15 mouse cellular contexts compared by ENCODE assay signal in the genomic region with DNA sequence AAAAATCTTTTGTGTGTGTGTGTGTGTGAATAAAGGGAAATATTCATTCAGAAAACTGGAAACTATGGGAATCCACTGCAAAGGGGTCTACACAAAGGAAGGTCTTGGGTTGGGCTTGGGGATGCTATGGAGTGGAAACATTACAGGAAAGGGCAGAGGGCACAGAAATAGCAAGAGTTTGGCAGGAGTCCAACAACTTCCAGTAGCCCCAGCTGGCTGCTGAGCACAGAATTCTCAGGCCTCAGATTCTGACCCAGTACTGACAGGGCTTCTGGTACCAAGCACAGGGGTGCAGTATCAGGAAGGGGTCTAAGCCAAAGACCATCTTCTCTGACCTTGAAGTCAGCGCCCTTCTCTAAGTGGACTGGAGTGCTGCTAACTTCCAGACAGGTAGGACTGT.
DNase-seq lines count a peak whose midpoint lies in the region; ATAC-seq and TF ChIP-seq lines count a peak whose summit lies in the region.
"Had no signal": no experiment of that assay in that cellular context is flagged by ENCODE, and none has a peak within 500 bp of the region (broad histone marks: within the 10 kb centered on the region; RNA-seq: fewer than 3 reads in every experiment).

No protein-coding gene starts in this region.

- no peak for TF ChIP-seq CTCF in hindbrain, postnatal 0 days (IDR thresholded peaks at IDR 0.05; ENCODE audit: low read depth)

- no peak for ATAC-seq in hindbrain, postnatal 0 days
- no peak for ATAC-seq in hindbrain, embryonic 14.5 days (ENCODE audit: low FRiP score)
- ATAC-seq in midbrain, embryonic 11.5 days (ENCODE audit: low FRiP score) = no peak
- ATAC-seq in midbrain, embryonic 15.5 days (replicated peaks) = no peak
- ATAC-seq: CD4-positive, CD25-positive, alpha-beta regulatory T cell, adult 4 months; hindbrain, embryonic 16.5 days had no signal

- H3K4me1 ChIP-seq in hindbrain, postnatal 0 days (ENCODE audit: insufficient read depth, low read length) = peaks cover 13% of the 10 kb centered on the region
- H3K4me1 ChIP-seq in hindbrain, embryonic 14.5 days (replicated peaks; ENCODE audit: control insufficient read depth, insufficient read depth, low read length) = peaks cover 22% of the 10 kb centered on the region; the same call in 1 of the 2 replicates
- peaks cover 19% of the 10 kb centered on the region for H3K4me1 ChIP-seq in midbrain, embryonic 11.5 days (ENCODE audit: control insufficient read depth, insufficient read depth, low read length)
- H3K4me1 ChIP-seq in midbrain, embryonic 15.5 days = peaks cover 18% of the 10 kb centered on the region
- H3K4me1 ChIP-seq in embryonic facial prominence, embryonic 10.5 days = peaks cover 53% of the 10 kb centered on the region

- DNase-seq in hindbrain, postnatal 0 days (ENCODE audit: low spot score) = peak; percentile 45
- no peak for DNase-seq in hindbrain, embryonic 14.5 days (ENCODE audit: low spot score)
- DNase-seq in midbrain, embryonic 11.5 days (ENCODE audit: low spot score, missing footprints) = peak; percentile 80
- DNase-seq in embryonic facial prominence, embryonic 10.5 days (ENCODE audit: low spot score) = no peak
- DNase-seq in skeletal muscle tissue, adult 2 months (ENCODE audit: low read depth, low spot score) = peak; percentile 39
- no peak for DNase-seq in right cerebral cortex, postnatal 4 days
- DNase-seq: cerebellum, adult 11-12 months; liver, embryonic 13.5 days; lung, postnatal 14 days; right cerebral cortex, adult 18-20 months; thymus, adult 2 months had no signal

- no peak overlapping the region for H3K9ac ChIP-seq in hindbrain, postnatal 0 days (replicated peaks; ENCODE audit: low read length)
- no peak overlapping the region for H3K9ac ChIP-seq in hindbrain, embryonic 14.5 days
- H3K9ac ChIP-seq in midbrain, embryonic 11.5 days (ENCODE audit: low read length) = no peak overlapping the region
- no peak overlapping the region for H3K9ac ChIP-seq in midbrain, embryonic 15.5 days
- H3K9ac ChIP-seq: liver, embryonic 13.5 days; midbrain, embryonic 12.5 days had no signal

- no peaks in the 10 kb centered on the region for H3K36me3 ChIP-seq in hindbrain, postnatal 0 days (ENCODE audit: insufficient read depth, low read length)
- no peaks in the 10 kb centered on the region for H3K36me3 ChIP-seq in hindbrain, embryonic 14.5 days (replicated peaks; ENCODE audit: control insufficient read depth, insufficient read depth)
- no peaks in the 10 kb centered on the region for H3K36me3 ChIP-seq in midbrain, embryonic 11.5 days (ENCODE audit: control insufficient read depth, insufficient read depth, low read length)
- H3K36me3 ChIP-seq in midbrain, embryonic 15.5 days (replicated peaks) = no peaks in the 10 kb centered on the region
- no peaks in the 10 kb centered on the region for H3K36me3 ChIP-seq in embryonic facial prominence, embryonic 10.5 days (replicated peaks)
- H3K36me3 ChIP-seq: liver, embryonic 13.5 days; midbrain, embryonic 12.5 days had no signal

- H3K4me2 ChIP-seq in hindbrain, postnatal 0 days (ENCODE audit: low read depth, low read length) = no peak overlapping the region
- no peak overlapping the region for H3K4me2 ChIP-seq in hindbrain, embryonic 14.5 days (replicated peaks)
- no peak overlapping the region for H3K4me2 ChIP-seq in midbrain, embryonic 11.5 days
- no peak overlapping the region for H3K4me2 ChIP-seq in midbrain, embryonic 15.5 days
- H3K4me2 ChIP-seq: liver, embryonic 13.5 days; midbrain, embryonic 12.5 days had no signal

- H3K4me3 ChIP-seq in hindbrain, postnatal 0 days (ENCODE audit: low read length) = no peak overlapping the region
- H3K4me3 ChIP-seq in hindbrain, embryonic 14.5 days (replicated peaks; ENCODE audit: low read length) = no peak overlapping the region
- H3K4me3 ChIP-seq in midbrain, embryonic 11.5 days (ENCODE audit: low read depth, low read length) = no peak overlapping the region
- no peak overlapping the region for H3K4me3 ChIP-seq in midbrain, embryonic 15.5 days
- H3K4me3 ChIP-seq in embryonic facial prominence, embryonic 10.5 days = no peak overlapping the region
- H3K4me3 ChIP-seq: liver, embryonic 13.5 days; midbrain, embryonic 12.5 days had no signal

- WGBS in hindbrain, postnatal 0 days = 97% methylated on average over 1 of the region's 1 CpGs
- WGBS in hindbrain, embryonic 14.5 days = 84% methylated on average over 1 of the region's 1 CpGs
- 85% methylated on average over 1 of the region's 1 CpGs for WGBS in midbrain, embryonic 11.5 days
- 81% methylated on average over 1 of the region's 1 CpGs for WGBS in midbrain, embryonic 15.5 days
- WGBS in embryonic facial prominence, embryonic 10.5 days = 84% methylated on average over 1 of the region's 1 CpGs

- H3K27ac ChIP-seq in hindbrain, postnatal 0 days = no peak overlapping the region
- no peak overlapping the region for H3K27ac ChIP-seq in hindbrain, embryonic 14.5 days
- H3K27ac ChIP-seq in midbrain, embryonic 11.5 days (ENCODE audit: low read depth, low read length) = no peak overlapping the region
- no peak overlapping the region for H3K27ac ChIP-seq in midbrain, embryonic 15.5 days
- H3K27ac ChIP-seq in embryonic facial prominence, embryonic 10.5 days (replicated peaks) = peak overlapping the region; percentile 21; the same call in 1 of the 2 replicates
- H3K27ac ChIP-seq: liver, embryonic 13.5 days; midbrain, embryonic 12.5 days had no signal

- no peaks in the 10 kb centered on the region for H3K9me3 ChIP-seq in hindbrain, postnatal 0 days (ENCODE audit: low read length)
- no peaks in the 10 kb centered on the region for H3K9me3 ChIP-seq in hindbrain, embryonic 14.5 days (ENCODE audit: control insufficient read depth, low read length)
- no peaks in the 10 kb centered on the region for H3K9me3 ChIP-seq in midbrain, embryonic 11.5 days (ENCODE audit: control insufficient read depth, low read length)
- H3K9me3 ChIP-seq in midbrain, embryonic 15.5 days = no peaks in the 10 kb centered on the region
- no peaks in the 10 kb centered on the region for H3K9me3 ChIP-seq in embryonic facial prominence, embryonic 10.5 days
- H3K9me3 ChIP-seq: liver, embryonic 13.5 days; midbrain, embryonic 12.5 days had no signal

- H3K27me3 ChIP-seq in hindbrain, postnatal 0 days (ENCODE audit: insufficient read depth, low read length) = no peaks in the 10 kb centered on the region
- no peaks in the 10 kb centered on the region for H3K27me3 ChIP-seq in hindbrain, embryonic 14.5 days (ENCODE audit: control insufficient read depth, insufficient read depth, low read length)
- H3K27me3 ChIP-seq in midbrain, embryonic 11.5 days (ENCODE audit: control insufficient read depth, insufficient read depth, low read length) = no peaks in the 10 kb centered on the region
- no peaks in the 10 kb centered on the region for H3K27me3 ChIP-seq in midbrain, embryonic 15.5 days (replicated peaks)
- peaks cover 27% of the 10 kb centered on the region for H3K27me3 ChIP-seq in embryonic facial prominence, embryonic 10.5 days (replicated peaks; ENCODE audit: low read depth, poor library complexity, severe bottlenecking)

Comparison
In these comparisons a context has a peak if more than half of its experiments do, and no peak if none do; other contexts are left out.
1. DNase-seq: peak in hindbrain, postnatal 0 days (single experiment), midbrain, embryonic 11.5 days (single experiment) and skeletal muscle tissue, adult 2 months (single experiment); none in hindbrain, embryonic 14.5 days (single experiment), embryonic facial prominence, embryonic 10.5 days (single experiment) and right cerebral cortex, postnatal 4 days (single experiment).